Mouse (Mus musculus): ENCODE measurements around the gene Gm10715. TPM values are rescaled to one million over a fixed set of nuclear protein-coding genes. Genes with fewer than 3 reads are reported as not detected.
A peak's percentile ranks its signal among the peaks of the same experiment; 100 is the strongest.
"Not testable (repeated sequence)": the region's sequence is repeated elsewhere in the genome, so short reads cannot be mapped to it uniquely, and the experiment has no call there.

The Gm10715 gene
- not detected for total RNA-seq (2022)

DNA sequence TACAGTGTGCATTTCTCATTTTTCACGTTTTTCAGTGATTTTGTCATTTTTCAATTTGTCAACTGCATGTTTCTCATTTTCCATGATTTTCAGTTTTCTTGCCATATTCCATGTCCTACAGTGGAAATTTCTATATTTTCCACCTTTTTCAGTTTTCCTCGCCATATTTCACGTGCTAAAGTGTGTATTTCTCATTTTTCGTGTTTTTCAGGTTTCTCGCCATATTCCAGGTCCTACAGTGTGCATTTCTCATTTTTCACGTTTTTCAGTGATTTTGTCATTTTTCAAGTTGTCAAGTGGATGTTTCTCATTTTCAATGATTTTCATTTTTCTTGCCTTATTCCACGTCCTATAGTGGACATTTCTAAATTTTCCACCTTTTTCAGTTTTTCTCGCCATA, at the start of gene Gm10715:
TSS of gene Gm10715 (plus strand) at position 301 of the 400 bp plus-strand sequence.
- DNase-seq, result not testable (repeated sequence)

DNA sequence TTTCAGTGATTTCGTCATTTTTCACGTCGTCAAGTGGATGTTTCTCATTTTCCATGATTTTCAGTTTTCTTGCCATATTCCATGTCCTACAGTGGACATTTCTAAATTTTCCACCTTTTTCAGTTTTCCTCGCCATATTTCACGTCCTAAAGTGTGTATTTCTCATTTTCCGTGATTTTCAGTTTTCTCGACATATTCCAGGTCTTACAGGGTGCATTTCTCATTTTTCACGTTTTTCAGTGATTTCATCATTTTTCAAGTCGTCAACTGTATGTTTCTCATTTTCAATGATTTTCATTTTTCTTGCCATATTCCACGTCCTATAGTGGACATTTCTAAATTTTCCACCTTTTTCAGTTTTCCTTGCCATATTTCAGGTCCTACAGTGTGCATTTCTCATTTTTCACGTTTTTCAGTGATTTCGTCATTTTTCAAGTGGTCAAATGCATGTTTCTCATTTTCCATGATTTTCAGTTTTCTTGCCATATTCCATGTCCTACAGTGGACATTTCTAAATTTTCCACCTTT, 36.2 kb upstream of the Gm10715 start, which contains the start of gene Gm10722:
TSS of gene Gm10722 (plus strand) at position 478 of the 528 bp plus-strand sequence.
- DNase-seq, result not testable (repeated sequence)

DNA sequence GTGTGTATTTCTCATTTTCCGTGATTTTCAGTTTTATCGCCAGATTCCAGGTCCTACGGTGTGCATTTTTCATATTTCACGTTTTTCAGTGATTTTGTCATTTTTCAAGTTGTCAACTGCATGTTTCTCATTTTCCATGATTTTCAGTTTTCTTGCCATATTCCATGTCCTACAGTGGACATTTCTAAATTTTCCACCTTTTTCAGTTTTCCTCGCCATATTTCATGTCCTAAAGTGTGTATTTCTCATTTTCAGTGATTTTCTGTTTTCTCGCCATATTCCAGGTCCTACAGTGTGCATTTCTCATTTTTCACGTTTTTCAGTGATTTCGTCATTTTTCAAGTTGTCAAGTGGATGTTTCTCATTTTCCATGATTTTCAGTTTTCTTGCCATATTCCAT, 35.7 kb upstream of the Gm10715 start:
- not testable (repeated sequence) for DNase-seq

GRCm38 (mm10) chr9:3001948-3002659, 34.6 kb upstream of the Gm10715 start:
- peak; percentile 97 for DNase-seq

- not testable (repeated sequence) for DNase-seq
Measured at GRCm38 (mm10) chr9:3002794-3003396, 33.8 kb upstream of the Gm10715 start, which contains the start of gene Gm11168. TSS of gene Gm11168 (plus strand) at chr9:3003346.

DNA sequence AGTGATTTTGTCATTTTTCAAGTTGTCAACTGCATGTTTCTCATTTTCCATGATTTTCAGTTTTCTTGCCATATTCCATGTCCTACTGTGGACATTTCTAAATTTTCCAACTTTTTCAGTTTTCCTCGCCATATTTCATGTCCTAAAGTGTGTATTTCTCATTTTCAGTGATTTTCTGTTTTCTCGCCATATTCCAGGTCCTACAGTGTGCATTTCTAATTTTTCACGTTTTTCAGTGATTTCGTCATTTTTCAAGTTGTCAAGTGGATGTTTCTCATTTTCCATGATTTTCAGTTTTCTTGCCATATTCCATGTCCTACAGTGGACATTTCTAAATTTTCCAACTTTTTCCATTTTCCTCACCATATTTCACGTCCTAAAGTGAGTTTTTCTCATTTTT, 30.5 kb upstream of the Gm10715 start:
- not testable (repeated sequence) for DNase-seq

- peak; percentile 94 for DNase-seq
Measured at GRCm38 (mm10) chr9:3006636-3007035, 30.0 kb upstream of the Gm10715 start.

GRCm38 (mm10) chr9:3007272-3007671, 29.4 kb upstream of the Gm10715 start:
- DNase-seq, result not testable (repeated sequence)

DNA sequence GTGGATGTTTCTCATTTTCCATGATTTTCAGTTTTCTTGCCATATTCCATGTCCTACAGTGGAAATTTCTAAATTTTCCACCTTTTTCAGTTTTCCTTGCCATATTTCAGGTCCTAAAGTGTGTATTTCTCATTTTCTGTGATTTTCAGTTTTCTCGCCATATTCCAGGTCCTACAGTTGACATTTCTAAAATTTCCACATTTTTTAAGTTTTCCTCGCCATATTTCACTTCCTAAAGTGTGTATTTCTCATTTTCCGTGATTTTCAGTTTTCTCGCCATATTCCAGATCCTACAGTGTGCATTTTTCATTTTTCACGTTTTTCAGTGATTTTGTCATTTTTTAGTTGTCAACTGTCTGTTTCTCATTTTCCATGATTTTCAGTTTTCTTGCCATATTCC, 27.3 kb upstream of the Gm10715 start:
- not testable (repeated sequence) for DNase-seq

DNA sequence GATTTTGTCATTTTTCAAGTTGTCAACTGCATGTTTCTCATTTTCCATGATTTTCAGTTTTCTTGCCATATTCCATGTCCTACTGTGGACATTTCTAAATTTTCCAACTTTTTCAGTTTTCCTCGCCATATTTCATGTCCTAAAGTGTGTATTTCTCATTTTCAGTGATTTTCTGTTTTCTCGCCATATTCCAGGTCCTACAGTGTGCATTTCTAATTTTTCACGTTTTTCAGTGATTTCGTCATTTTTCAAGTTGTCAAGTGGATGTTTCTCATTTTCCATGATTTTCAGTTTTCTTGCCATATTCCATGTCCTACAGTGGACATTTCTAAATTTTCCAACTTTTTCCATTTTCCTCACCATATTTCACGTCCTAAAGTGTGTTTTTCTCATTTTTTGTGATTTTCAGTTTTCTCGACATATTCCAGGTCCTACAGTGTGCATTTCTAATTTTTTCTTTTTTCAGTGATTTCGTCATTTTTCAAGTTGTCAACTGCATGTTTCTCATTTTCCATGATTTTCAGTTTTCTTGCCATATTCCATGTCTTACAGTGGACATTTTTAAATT, 24.5 kb upstream of the Gm10715 start:
- not testable (repeated sequence) for DNase-seq

DNA sequence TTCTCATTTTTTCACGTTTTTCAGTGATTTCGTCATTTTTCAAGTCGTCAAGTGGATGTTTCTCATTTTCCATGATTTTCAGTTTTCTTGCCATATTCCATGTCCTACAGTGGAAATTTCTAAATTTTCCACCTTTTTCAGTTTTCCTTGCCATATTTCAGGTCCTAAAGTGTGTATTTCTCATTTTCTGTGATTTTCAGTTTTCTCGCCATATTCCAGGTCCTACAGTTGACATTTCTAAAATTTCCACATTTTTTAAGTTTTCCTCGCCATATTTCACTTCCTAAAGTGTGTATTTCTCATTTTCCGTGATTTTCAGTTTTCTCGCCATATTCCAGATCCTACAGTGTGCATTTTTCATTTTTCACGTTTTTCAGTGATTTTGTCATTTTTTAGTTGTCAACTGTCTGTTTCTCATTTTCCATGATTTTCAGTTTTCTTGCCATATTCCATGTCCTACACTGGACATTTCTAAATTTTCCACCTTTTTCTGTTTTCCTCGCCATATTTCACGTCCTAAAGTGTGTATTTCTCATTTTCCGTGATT, 23.9 kb upstream of the Gm10715 start, which contains the start of gene Gm10721:
TSS of gene Gm10721 (plus strand) at position 408 of the 547 bp plus-strand sequence.
- DNase-seq, result not testable (repeated sequence)

DNA sequence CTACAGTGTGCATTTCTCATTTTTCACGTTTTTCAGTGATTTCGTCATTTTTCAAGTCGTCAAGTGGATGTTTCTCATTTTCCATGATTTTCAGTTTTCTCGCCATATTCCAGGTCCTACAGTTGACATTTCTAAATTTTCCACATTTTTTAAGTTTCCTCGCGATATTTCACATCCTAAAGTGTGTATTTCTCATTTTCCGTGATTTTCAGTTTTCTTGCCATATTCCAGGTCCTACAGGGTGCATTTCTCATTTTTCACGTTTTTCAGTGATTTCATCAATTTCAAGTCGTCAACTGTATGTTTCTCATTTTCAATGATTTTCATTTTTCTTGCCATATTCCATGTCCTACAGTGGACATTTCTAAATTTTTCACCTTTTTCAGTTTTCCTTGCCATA, 21.3 kb upstream of the Gm10715 start, which contains the start of gene Gm10720:
TSS of gene Gm10720 (plus strand) at position 301 of the 400 bp plus-strand sequence.
- DNase-seq, result not testable (repeated sequence)

DNA sequence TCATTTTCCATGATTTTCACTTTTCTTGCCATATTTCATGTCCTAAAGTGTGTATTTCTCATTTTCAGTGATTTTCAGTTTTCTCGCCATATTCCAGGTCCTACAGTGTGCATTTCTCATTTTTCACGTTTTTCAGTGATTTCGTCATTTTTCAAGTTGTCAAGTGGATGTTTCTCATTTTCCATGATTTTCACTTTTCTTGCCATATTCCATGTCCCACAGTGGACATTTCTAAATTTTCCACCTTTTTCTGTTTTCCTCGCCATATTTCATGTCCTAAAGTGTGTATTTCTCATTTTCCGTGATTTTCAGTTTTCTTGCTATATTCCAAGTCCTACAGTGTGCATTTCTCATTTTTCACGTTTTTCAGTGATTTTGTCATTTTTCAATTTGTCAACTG, 20.8 kb upstream of the Gm10715 start:
- DNase-seq, result not testable (repeated sequence)

GRCm38 (mm10) chr9:3017108-3017507, 19.6 kb upstream of the Gm10715 start, which contains the start of gene Gm10719:
TSS of gene Gm10719 (plus strand) at chr9:3017408.
- DNase-seq, result not testable (repeated sequence)

DNA sequence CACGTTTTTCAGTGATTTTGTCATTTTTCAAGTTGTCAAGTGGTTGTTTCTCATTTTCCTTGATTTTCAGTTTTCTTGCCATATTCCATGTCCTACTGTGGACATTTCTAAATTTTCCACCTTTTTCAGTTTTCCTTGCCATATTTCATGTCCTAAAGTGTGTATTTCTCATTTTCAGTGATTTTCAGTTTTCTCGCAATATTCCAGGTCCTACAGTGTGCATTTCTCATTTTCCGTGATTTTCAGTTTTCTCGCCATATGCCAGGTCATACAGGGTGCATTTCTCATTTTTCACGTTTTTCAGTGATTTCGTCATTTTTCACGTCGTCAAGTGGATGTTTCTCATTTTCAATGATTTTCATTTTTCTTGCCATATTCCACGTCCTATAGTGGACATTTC, 17.7 kb upstream of the Gm10715 start:
- not testable (repeated sequence) for DNase-seq

- DNase-seq, result peak; percentile 37
Measured at GRCm38 (mm10) chr9:3019835-3020727, 16.6 kb upstream of the Gm10715 start.

DNA sequence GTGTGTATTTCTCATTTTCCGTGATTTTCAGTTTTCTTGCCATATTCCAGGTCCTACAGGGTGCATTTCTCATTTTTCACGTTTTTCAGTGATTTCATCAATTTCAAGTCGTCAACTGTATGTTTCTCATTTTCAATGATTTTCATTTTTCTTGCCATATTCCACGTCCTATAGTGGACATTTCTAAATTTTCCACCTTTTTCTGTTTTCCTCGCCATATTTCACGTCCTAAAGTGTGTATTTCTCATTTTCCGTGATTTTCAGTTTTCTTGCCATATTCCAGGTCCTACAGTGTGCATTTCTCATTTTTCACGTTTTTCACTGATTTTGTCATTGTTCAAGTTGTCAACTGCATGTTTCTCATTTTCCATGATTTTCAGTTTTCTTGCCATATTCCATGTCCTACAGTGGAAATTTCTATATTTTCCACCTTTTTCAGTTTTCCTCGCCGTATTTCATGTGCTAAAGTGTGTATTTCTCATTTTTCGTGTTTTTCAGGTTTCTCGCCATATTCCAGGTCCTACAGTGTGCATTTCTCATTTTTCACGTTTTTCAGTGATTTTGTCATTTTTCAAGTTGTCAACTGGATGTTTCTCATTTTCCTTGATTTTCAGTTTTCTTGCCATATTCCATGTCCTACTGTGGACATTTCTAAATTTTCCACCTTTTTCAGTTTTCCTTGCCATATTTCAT, 14.2 kb upstream of the Gm10715 start:
- peak; percentile 62 for DNase-seq

- peak; percentile 10 for DNase-seq
Measured at GRCm38 (mm10) chr9:3023312-3023984, 13.2 kb upstream of the Gm10715 start, which contains the start of gene Gm10718. TSS of gene Gm10718 (plus strand) at chr9:3023547.

- peak; percentile 94 for DNase-seq
Measured at GRCm38 (mm10) chr9:3023985-3024648, 12.6 kb upstream of the Gm10715 start.

All from adrenal gland, adult 8-10 months (tissue).